Mouse (Mus musculus): ENCODE measurements around the gene Zfp827.

Gene Zfp827

GRCm38 (mm10) chr8:79027977-79028487 is at the start of gene Zfp827:
Zfp827 (plus strand) TSS chr8:79028437.
- ATAC-seq (ENCODE audit: low TSS enrichment): peak; percentile 14

GRCm38 (mm10) chr8:79004341-79004740 is 23.9 kb upstream of the Zfp827 start:
- ATAC-seq (ENCODE audit: low TSS enrichment): no peak

DNA sequence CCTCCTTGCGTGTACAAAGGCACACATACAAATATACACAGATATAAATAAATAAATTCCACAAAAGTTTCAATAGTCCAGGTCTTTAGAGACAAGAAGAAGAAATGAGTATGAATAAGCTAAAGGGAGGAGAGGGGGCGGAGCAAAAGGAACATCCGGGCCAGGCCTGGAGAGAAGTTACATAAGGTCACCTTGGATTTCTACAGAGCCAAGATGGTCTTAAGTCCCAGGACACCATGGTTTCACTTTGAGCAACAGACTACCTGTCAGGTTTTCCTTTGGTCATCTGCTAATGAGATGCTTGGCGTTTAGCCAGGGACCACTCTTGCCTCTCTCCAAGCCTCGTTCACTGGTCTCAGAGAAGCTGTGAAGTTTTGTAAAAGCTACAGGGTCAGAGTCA is 13.2 kb upstream of the Zfp827 start:
- ATAC-seq (ENCODE audit: low TSS enrichment): no peak

DNA sequence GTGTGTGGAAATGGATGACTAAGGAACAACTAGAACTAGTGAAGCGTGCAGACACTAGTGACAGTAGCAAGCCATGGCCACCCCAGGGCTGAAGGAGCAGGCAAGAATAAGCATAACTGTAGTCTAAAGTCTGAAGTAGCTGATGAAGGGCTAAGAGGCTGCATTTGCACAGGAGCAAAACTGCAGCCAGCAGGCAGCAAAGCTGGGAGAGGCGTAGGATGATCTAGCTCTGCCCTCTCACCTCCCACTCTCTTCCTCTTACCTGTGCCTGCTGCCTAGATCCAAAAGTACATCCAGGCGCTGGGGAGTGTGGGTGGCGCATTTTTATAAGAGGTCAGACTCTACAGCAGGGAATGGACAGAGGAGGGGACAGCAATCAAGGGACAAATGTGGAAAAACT is 12.2 kb upstream of the Zfp827 start:
- peak; percentile 90 for ATAC-seq (ENCODE audit: low TSS enrichment)

GRCm38 (mm10) chr8:79016583-79016982 is 11.7 kb upstream of the Zfp827 start:
- no peak for ATAC-seq (ENCODE audit: low TSS enrichment)

- ATAC-seq (ENCODE audit: low TSS enrichment): no peak
Observed at GRCm38 (mm10) chr8:79023922-79024321, 4.3 kb upstream of the Zfp827 start.

- no peak for ATAC-seq (ENCODE audit: low TSS enrichment)
Observed at GRCm38 (mm10) chr8:79027319-79027718, 918 bp upstream of the Zfp827 start.

DNA sequence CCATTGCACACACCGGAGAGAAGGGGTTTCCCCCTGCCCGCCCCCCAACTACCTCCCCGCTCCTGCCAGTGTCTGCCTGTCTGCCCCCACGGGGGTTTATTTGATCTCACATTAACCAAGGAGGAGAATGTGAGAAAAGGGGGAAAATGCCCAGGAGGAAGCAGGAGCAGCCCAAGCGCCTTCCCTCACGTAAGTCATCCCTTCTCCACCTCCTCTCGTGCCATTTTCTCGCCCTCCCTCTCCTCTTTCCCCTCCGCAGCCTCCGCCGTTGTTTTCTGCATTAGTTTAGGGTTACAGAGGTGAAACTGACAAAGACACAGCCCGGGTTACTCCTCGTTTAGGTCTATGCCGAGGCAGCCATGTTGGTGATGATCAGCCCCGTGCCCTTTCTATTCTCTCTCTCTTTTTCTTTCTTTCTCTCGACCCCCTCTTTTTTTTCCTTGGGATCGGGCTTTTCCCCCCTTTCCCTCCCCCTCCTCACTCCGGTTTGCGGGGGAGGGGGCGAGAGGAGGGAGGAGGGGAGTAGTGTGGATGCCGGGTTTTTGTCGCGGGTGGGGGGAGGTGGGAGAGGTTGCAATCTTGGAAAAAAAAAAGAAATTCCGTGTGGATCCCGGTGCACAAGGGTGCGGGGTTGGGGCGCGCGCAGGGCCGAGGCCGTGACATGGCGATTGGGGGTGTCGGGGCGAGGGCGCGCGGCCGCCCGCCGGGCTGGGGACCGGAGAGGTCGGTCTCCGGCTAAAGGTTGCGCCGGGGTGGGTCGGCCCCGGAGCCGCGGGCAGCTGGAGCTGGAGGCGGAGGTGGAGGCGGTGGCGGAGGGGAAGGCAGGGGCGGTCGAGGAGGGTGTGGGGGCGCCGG is 531 bp downstream of the Zfp827 start:
- ATAC-seq (ENCODE audit: low TSS enrichment): peak; percentile 1; the same call in 1 of the 2 replicates

GRCm38 (mm10) chr8:79029396-79030325 is 1.4 kb downstream of the Zfp827 start:
- ATAC-seq (ENCODE audit: low TSS enrichment): peak; percentile 53

DNA sequence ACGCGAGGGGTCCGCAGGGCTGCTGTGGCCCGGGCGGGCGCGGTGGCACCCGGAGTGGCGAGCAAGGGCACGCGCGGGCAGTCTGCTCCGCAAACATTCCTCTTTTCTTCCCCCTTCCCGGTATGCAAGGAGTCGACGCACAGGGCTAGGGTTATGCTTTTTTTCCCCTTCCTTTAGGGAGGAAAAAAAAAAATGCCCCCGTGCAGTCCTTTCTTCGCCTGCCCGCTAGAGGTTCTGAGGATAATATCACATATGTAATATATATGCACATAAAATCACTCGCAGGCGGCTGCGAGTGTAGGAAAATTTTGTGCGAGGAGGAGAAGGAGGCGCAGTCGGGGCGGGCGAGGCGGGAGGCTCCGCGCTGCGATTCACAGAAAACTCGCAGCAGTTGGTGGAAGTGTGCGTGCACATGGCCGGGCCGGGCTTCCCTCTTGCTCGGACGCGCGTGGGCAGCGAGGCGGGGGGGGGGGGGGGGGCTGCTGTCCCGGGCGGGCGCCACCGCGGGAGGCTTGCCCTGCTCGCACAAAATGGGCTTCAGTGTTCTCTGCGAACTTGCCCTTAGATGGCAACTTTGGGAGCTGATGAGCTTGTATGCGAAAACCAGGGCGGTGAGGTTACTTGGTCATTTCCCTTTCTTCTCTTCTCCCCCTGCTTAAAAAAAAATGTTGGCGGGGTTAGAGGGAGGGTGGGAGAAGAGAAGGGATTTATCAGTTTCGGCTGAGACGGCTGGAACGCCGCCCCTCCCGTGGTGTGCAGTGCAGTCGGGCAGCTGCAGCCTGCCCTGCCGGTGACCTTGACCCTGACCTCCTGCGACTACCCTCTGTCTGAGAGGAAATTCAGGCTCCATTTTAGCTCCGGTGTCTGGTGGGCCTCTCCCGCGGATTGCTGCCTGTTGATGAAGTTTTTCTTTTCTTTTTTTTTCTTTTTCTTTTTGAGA is 2.4 kb downstream of the Zfp827 start:
- ATAC-seq (ENCODE audit: low TSS enrichment): peak; percentile 64

- ATAC-seq (ENCODE audit: low TSS enrichment): no peak
Observed at GRCm38 (mm10) chr8:79037532-79037931, 9.3 kb downstream of the Zfp827 start.

GRCm38 (mm10) chr8:79037991-79038390 is 9.8 kb downstream of the Zfp827 start:
- ATAC-seq (ENCODE audit: low TSS enrichment): no peak

DNA sequence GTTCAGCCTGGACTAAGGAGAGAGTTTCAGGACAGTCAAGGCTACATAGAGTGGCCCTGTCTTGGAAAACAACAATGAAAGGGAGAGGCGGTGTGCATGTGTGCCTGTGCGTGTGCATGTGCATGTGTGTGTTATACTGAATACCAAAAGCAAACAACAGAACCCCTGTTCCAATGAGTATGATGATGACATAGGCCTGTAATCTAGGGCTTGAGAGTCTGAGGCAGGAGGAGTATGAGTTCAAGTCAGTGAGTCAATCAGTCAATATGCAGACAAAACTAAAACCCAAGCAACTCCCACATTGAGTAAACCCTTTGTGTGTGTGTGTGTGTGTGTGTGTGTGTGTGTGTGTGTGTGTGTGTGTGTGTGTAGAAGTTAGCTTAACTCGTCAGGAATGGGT is 13.2 kb downstream of the Zfp827 start:
- ATAC-seq (ENCODE audit: low TSS enrichment): no peak

- ATAC-seq (ENCODE audit: low TSS enrichment): peak; percentile 90
Observed at GRCm38 (mm10) chr8:79042252-79042651, 14.0 kb downstream of the Zfp827 start.

DNA sequence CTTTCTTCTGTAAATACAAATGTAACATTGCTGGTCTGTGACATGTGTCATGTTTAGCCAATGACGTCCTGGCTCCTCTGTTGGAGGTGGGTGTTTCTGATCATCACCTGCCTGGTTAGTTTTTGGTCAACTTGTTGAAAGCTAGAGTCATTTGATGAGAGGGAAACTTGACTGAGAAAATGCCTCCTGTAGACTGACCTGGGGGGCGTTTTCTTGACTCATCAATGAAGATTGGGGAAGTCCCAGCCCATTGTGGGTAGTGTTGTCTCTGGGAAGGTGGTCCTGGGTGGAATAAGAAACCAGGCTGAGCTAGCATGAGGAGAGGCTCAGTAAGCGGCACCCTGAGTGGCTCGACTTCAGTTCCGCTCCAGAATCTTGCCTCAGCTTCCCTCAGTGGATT is 16.4 kb downstream of the Zfp827 start:
- ATAC-seq (ENCODE audit: low TSS enrichment): no peak

DNA sequence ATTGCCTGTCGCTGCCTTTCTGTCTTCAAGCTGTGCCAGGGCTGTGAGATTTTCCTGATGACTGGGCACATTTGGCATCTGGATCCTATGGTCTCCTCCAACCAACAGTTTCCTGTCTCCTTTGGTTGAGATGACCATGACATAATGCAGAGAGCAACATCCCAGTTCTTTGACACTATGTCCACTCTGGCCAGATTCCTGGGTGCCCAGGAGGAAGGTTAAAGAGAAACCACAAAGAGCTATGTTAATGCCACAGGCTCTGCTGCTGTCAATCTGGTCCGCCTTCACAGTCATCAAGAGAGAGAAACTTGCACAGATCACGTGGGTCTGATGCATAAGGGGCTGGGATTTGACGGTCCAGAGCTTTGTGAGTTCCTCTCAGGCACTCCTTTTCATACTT is 18.4 kb downstream of the Zfp827 start:
- ATAC-seq (ENCODE audit: low TSS enrichment): no peak

DNA sequence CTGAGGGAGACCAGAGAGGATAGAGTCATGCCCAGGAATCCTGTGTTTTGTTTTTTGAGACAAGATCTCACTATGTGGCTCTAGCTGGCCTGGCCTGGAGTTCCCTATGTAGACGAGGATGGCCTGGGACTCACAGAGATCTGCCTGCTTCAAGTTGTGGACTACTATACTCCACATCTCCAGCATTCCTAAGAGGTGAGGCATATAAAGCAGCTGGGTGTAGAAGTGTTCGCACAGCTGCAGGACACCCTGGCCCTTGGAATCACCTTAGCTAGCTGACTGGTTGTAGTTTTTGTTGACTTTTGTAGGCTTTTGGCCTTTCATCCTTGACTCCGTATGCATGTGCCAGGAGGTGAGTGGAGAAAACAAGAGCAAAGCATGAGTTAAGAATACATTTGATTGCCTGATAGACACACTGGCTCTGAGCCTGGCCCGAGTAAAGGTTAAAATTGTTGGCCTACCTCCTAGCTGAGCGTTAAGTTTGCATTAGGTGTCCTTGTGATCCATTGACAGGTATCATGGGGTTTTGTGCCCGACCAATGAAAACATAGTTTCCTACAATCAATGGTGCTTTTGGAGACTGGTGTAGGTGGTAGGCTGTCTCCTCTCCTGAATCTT is 20.3 kb downstream of the Zfp827 start:
- ATAC-seq (ENCODE audit: low TSS enrichment): no peak

GRCm38 (mm10) chr8:79054222-79054621 is 26.0 kb downstream of the Zfp827 start:
- ATAC-seq (ENCODE audit: low TSS enrichment): no peak

GRCm38 (mm10) chr8:79057179-79057578 is 28.9 kb downstream of the Zfp827 start:
- ATAC-seq (ENCODE audit: low TSS enrichment): no peak

DNA sequence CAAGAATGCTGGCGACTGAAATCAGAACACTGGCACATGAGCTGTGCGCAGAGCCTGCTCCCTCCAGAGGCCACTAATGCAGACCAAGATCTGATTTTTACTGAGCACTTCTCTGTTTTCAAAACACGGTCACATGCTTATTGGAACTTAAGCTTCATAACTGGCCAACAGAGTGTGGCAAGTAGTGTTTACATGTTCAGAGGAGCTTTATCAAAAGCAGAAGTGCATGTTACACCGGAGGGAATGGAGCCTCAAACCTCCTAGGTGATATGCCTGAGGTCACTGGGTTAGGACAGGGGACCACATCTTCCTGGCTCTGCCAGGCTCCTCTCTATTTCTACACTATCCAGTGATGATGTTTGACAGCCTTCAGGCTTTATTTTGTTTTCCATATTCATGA is 31.1 kb downstream of the Zfp827 start:
- no peak for ATAC-seq (ENCODE audit: low TSS enrichment)
